Mouse (Mus musculus) yolk sac, embryonic 10.5 days (tissue): ENCODE data around the gene Hexim1.
A peak's percentile ranks its signal among the peaks of the same experiment; 100 is the strongest.

Experiments used
- DNase-seq: peaks from one replicate; pipeline ENCODE4 v3.0.0-alpha.2; 2017; ENCODE audit warnings: low spot score

Gene Hexim1

GRCm38 (mm10) chr11:103118866-103119265, 2.8 kb downstream of the Hexim1 start:
- DNase-seq = no peak

DNA sequence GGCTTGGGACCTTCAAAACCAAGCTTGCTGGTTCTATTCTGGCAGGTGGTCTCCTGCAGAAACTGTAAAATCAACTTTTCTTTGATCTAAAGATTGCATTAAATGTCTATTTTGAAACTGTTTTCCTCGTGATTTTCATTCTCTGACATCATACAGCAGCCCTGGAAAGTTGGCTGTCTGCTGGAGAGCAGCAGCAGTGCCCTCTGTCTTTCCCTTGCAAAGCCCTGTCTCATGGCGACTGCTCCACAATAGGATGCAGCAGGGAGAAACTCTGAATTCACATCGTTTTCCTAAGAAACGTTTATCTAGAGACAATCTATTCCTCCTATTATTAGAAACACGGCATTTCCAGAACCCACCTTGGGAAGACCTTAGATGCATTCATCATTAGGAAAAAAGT, 3.6 kb downstream of the Hexim1 start:
- no peak for DNase-seq

DNA sequence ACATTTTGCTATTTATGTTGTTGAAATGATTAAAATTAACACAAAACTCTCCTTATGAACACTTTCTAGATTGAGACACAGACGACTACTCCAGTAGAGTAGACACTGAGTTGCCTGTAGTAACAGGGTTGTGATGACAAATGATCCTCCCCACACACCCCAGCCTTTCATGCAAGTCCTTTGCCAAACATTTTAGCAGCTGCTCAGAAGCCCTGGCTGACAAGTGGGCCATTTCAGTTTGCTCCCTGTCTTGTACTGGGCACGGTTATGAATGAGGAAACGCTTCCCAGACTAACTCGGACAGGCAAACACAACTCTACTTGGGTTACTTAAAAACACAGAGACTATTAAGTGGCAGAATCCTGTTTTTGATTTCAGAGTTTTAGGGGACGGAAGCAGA, 4.3 kb downstream of the Hexim1 start:
- DNase-seq = no peak

GRCm38 (mm10) chr11:103131701-103132575, 15.9 kb downstream of the Hexim1 start, which contains the start of gene Hexim2:
TSS of gene Hexim2 (plus strand) at chr11:103132429.
- peak; percentile 59 for DNase-seq

DNA sequence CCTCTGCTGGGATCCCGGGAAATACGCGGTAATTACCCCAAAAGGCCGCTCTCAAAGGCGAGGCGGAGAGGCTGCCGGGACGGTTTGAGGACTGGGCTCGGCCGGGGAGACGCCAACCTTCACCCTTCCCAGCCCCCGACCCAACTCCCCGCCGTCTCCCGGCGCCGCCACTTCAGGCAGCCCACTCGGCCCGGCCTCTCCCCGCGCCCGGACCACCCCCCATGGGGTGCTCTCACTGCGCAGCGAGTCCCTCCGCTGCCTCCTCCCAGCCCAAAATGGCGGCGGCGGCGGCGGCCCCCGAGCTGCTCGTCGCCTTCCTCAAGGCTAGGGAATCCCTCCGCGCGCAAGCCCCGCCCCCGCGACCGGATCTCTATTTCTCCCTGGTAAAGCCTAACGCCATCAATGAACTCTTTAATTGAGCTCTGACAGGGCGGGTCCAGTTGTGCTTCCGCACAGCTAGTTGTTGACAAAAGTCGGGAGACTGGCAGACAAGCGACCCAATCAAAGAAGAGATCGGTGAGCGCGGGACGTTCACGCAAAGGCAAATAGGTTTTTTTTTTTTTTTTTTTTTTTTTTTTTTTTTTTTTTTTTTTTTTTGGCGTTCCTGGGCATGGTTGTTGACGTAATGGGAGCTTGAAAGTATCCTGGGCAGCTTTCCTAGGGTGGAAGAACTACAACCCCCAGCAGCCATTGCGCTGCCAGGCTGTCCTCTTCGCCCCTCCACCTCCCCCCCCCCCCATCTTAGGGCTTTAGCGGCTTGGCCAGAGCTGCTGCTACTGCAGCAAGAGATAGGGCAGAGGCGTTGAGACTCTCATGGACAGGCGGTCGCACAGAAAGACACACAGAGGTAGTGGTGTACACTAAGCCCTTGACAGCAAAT, 16.8 kb downstream of the Hexim1 start:
- DNase-seq = peak; percentile 99

DNA sequence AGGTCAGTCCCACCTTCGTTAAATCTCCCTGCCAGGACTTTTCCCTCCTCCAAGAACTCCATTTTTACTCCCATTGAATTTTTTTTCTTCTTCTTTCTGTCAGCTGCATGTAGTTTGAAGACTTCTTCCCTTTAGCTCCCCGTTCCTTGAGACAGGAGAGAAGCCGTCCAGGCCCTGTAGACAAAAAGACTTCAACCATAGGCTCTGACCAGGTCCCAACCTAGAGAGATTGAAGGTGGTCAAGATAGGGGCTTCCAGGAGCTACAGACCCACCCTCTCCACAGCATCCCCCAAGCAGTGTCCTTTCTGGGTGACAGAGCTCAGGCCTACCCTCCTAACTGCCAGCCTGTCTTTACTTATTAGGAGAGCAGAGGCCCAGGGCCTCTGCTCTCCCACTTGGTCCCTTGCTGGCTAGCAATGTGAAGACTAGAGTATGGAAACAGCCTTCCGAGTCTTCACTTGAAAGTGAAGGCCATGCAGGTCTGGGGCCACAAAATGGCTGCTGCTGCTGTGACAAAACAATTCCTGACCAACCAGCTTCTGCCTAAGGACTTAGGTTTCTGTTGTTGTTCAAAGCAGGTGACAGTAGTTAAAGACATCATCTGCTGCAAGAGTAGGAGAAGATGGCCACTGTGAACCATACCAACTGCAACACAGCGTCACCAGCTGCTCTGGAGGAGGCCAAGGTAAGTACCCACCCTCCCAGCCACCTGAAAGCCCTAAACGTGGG, 17.6 kb downstream of the Hexim1 start:
- DNase-seq = no peak

- DNase-seq = no peak
These were observed 18.2 kb downstream of the Hexim1 start for GRCm38 (mm10) chr11:103134221-103134620.

GRCm38 (mm10) chr11:103136039-103136577, 20.1 kb downstream of the Hexim1 start:
- DNase-seq = no peak

DNA sequence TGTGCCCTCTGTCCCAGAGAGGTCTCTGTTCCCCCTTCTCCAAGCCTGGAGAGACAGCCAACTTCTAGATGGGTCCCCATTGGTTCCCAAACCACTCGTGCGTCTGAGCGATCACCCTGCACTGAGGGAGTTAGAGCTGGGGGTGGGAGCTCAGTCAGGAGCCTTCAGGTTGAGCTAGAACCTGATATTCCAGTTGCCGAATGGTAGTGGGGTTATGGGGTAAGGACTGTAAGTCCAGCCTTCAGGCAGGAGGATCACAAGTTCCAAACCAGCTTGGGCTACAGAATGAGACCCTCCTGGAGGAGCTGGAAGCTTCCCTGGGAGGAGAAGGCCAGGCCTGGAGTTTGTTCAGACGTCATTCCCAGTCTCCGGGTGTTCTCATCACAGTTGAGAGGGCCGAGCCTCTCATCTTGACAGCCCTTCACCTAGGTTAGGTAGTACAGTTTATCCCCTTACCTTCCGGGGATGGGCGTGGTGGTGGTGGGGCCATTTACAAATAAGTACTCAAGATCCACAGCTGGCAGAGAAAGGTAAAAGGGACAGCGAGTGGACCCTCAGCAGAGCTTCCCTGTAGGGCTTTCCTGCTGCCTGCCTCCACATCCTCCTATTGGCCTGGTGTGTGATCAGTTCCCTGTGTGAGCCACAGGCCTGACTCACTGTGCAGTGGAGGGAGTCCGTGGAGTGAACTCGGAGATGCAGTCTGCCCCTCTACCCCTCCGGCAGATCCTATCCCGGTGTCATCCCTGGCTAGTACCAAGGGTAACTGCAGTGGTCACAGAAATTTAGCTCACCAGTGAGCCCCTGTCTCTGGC, 24.1 kb downstream of the Hexim1 start:
- no peak for DNase-seq

DNA sequence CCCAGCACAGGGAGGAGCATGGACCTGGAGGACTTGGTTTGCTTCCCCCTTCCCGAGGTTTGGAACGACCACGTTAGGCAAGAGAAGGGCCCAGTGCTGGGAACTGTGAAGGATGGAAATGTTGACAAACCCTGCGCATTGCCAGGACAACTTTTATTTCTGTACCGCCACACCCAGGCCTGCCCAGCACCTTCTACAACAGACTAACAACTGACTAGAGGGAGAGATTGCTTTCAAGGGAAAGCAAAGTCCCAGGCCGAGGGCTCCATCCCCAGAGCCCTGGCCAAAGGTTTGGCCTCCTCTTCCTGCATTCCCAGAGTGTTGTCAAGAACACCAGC, 24.7 kb downstream of the Hexim1 start:
- DNase-seq = no peak

GRCm38 (mm10) chr11:103141101-103141943, 25.3 kb downstream of the Hexim1 start:
- DNase-seq = peak; percentile 85

- no peak for DNase-seq
These were observed 25.9 kb downstream of the Hexim1 start for GRCm38 (mm10) chr11:103141944-103142255.

DNA sequence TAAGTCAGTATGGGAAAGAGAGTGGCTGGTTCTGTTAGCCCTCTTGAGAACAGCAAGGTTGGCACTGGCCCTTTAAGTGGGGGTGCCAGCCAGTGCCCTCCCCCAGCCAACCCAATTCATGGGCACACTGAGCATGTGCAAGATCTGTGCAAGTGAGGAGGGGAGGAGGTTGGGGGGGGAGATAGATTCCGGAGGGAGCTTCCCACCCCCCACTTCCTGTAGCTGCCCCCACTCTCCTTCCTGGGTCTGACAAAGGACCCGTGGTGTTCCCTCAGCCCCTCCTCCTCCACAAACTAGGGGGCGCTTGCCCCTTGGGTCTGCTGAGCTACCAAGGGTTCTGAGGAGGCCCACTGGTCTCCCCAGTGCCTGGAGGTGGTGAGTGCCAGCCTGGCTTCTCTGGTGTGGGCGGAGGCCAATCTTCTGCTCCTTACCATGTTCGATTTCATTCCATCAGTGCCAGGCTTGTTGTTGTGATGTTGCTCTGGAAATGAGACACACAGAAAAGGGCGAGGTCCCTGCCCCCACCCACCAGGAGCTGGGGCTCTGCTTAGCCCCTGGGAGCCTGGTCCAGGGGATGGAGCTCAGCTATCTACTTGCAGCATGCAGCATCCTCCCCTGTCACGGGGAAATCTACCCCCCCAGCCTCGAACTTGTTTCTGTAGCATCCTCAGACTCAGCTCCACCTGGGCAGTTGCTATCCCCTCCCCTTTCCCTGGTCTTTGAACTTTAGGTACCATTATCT, 26.6 kb downstream of the Hexim1 start:
- peak; percentile 63 for DNase-seq

DNA sequence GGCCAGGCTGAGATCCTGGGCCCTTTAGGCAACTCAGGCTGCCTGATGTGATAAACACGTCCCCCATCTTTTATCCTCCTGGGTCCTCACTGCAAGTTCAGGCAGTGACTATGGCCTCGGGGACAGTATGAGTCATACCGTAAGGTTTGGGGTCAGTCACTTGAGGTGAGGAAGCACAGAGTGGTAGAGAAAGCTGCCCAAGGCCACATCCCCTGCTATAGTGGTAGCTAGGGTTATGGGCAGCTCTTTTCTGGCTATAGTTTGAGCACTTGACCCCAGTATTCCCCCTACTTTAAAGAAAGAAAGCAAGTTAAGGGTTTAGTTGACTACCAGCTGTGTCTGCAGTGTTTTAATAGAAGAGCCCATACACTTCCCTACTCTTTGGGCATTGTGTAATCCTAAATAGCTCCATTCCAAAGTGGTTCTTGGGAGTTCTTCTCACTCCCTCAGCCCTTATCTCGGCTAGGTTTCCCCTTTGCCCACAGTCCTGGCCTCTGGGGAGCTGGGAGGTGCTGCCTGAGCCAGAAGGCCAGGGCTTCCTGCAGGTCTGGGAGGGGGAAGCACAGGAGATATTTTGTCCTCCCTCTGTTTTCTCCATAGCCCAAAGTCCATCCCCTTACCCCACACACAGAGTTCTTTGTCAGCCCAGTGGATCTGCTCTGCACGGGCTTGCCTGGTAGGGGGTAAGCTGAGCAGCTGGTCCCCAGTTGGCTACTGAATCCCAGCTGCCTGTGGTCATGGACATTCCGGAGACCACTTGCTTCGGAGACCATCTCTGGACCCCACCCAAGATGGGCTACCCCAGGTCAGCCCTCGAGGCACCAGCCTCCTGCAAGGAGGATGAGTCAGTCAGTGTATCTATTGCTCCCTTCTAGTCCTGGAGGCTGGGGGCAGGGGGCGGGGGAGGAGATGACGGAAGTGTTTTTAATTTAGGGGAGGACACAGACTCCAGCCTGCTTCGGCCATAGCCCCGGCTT, 28.6 kb downstream of the Hexim1 start:
- no peak for DNase-seq

DNA sequence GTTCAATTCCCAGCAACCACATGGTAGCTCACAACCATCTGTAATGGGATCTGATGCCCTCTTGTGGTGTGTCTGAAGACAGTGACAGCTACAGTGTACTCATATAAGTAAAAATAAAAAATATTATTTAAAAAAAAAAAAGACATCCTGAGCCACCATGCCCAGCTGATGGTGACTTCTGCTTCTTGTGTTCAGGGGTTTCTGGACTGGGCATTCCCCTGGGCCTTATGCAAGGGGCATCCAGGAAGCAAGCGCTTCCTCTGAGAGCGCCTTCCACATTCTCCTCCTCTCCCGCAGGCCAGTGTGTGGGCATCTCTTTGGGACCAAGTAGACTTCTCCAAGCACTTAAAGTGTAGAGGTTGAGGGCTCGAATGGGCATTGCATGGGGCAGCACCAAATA, 30.4 kb downstream of the Hexim1 start:
- no peak for DNase-seq

GRCm38 (mm10) chr11:103147766-103148165, 31.7 kb downstream of the Hexim1 start:
- no peak for DNase-seq

DNA sequence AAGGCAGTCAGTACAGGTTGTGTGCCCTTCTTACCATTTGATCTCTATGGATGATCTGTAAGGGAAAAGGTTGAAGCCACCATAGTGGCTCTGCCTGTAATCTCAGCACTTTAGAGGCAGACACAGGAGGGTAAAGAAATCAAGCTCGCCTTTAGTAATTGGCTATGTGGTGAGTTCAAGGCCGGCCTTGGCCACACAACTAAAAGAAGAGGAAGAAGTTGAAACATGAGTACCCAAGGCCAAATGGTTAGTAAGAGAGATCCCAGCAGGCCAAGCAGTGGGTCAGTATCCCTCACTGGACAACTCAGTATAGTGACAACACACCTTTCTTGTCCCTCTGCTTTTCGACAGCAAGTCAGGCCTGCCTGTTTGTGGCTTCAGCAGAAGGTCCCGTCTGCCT, 33.7 kb downstream of the Hexim1 start:
- DNase-seq = no peak
